Mouse (Mus musculus): Measurements from ENCODE around the gene Ints1.

DNA sequence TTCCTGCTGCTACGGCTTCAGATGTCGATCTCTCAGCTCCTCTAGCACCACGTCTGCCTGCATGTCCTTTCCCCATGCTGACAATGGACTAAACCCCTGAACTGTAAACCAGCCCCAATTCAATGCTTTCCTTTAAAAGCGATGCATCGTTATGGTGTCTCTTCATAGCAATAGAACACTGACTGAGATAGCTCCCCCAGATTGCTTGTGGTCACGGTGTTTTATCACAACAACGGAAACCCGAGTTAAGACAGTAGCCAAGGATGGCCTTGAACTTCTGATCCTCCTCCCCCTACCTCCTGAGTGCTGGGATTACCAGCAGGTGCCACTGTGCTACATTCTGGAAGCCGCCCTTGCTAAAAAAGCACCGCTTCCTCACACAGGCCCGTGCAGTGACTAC is 48.2 kb downstream of the Ints1 start:
- TF ChIP-seq POLR2A (IDR thresholded peaks at IDR 0.05; ENCODE audit: low read depth, low read length) (no peak), CTCF (IDR thresholded peaks at IDR 0.05; ENCODE audit: borderline replicate concordance, insufficient read depth, low read length) (no peak)
